Mouse (Mus musculus): ENCODE measurements around the gene Mvb12b. TPM values are rescaled to one million over a fixed set of nuclear protein-coding genes. Genes with fewer than 3 reads are reported as not detected.

Gene Mvb12b
- total and polyA plus RNA-seq, 2 experiments from 2014 or later = 68.1 to 155 TPM

GRCm38 (mm10) chr2:33870369-33871180, 17.2 kb downstream of the Mvb12b start:
- TF ChIP-seq CTCF (IDR thresholded peaks at IDR 0.05) = no peak
- 52% methylated on average over 17 of the region's 17 CpGs for WGBS
- no peak for DNase-seq (ENCODE audit: low spot score)

GRCm38 (mm10) chr2:33869689-33870343, 17.9 kb downstream of the Mvb12b start:
- no peak overlapping the region for H3K27ac ChIP-seq (ENCODE audit: low read depth, low read length)
- H3K4me2 ChIP-seq (ENCODE audit: low read depth, low read length, poor library complexity, severe bottlenecking) = no peak overlapping the region
- no peaks in the 10 kb centered on the region for H3K27me3 ChIP-seq (ENCODE audit: insufficient read depth, low read length)
- ATAC-seq (ENCODE audit: low FRiP score) (no peak), DNase-seq (ENCODE audit: low spot score) (no peak)
- no peak for TF ChIP-seq CTCF (IDR thresholded peaks at IDR 0.05)
- H3K9me3 ChIP-seq (ENCODE audit: low read length) = no peaks in the 10 kb centered on the region
- H3K36me3 ChIP-seq (ENCODE audit: insufficient read depth, low read length) = peaks cover 19% of the 10 kb centered on the region
- H3K4me1 ChIP-seq (ENCODE audit: insufficient read depth, low read length) = no peaks in the 10 kb centered on the region
- no peak overlapping the region for H3K4me3 ChIP-seq (ENCODE audit: low read depth, low read length)
- 76% methylated on average over 10 of the region's 10 CpGs for WGBS
- no peak overlapping the region for H3K9ac ChIP-seq (replicated peaks; ENCODE audit: low read length, poor library complexity, severe bottlenecking)

More at GRCm38 (mm10) chr2:33870369-33871180, 17.2 kb downstream of the Mvb12b start:
- no peak overlapping the region for H3K4me3 ChIP-seq (ENCODE audit: low read depth, low read length)
- ATAC-seq (ENCODE audit: low FRiP score) = no peak
- no peaks in the 10 kb centered on the region for H3K27me3 ChIP-seq (ENCODE audit: insufficient read depth, low read length)
- H3K9me3 ChIP-seq (ENCODE audit: low read length) = no peaks in the 10 kb centered on the region
- no peak overlapping the region for H3K4me2 ChIP-seq (ENCODE audit: low read depth, low read length, poor library complexity, severe bottlenecking)
- peaks cover 2% of the 10 kb centered on the region for H3K4me1 ChIP-seq (ENCODE audit: insufficient read depth, low read length)
- no peak overlapping the region for H3K9ac ChIP-seq (replicated peaks; ENCODE audit: low read length, poor library complexity, severe bottlenecking)
- H3K36me3 ChIP-seq (ENCODE audit: insufficient read depth, low read length) = peaks cover 19% of the 10 kb centered on the region
- no peak overlapping the region for H3K27ac ChIP-seq (ENCODE audit: low read depth, low read length)

- ATAC-seq (ENCODE audit: low FRiP score) (no peak), DNase-seq (ENCODE audit: low spot score) (no peak)
- Histone ChIP-seq H3K27ac (ENCODE audit: low read depth, low read length) (no peak overlapping the region), H3K9me3 (ENCODE audit: low read length) (no peaks in the 10 kb centered on the region), H3K9ac (replicated peaks; ENCODE audit: low read length, poor library complexity, severe bottlenecking) (no peak overlapping the region), H3K4me3 (ENCODE audit: low read depth, low read length) (no peak overlapping the region), H3K4me1 (ENCODE audit: insufficient read depth, low read length) (no peaks in the 10 kb centered on the region), H3K4me2 (ENCODE audit: low read depth, low read length, poor library complexity, severe bottlenecking) (no peak overlapping the region), H3K27me3 (ENCODE audit: insufficient read depth, low read length) (no peaks in the 10 kb centered on the region), H3K36me3 (ENCODE audit: insufficient read depth, low read length) (peaks cover 19% of the 10 kb centered on the region)
- TF ChIP-seq CTCF (IDR thresholded peaks at IDR 0.05) = no peak
- WGBS = 79% methylated on average over 5 of the region's 5 CpGs
These were observed 18.6 kb downstream of the Mvb12b start for GRCm38 (mm10) chr2:33868996-33869688.

GRCm38 (mm10) chr2:33868322-33868721, 19.4 kb downstream of the Mvb12b start:
- Histone ChIP-seq H3K9me3 (ENCODE audit: low read length) (no peaks in the 10 kb centered on the region), H3K27ac (ENCODE audit: low read depth, low read length) (no peak overlapping the region), H3K4me3 (ENCODE audit: low read depth, low read length) (no peak overlapping the region), H3K4me2 (ENCODE audit: low read depth, low read length, poor library complexity, severe bottlenecking) (no peak overlapping the region), H3K27me3 (ENCODE audit: insufficient read depth, low read length) (no peaks in the 10 kb centered on the region), H3K9ac (replicated peaks; ENCODE audit: low read length, poor library complexity, severe bottlenecking) (no peak overlapping the region), H3K36me3 (ENCODE audit: insufficient read depth, low read length) (peaks cover 11% of the 10 kb centered on the region), H3K4me1 (ENCODE audit: insufficient read depth, low read length) (no peaks in the 10 kb centered on the region)
- DNase-seq (ENCODE audit: low spot score) = no peak
- no peak for TF ChIP-seq CTCF (IDR thresholded peaks at IDR 0.05)
- WGBS = 79% methylated on average over 4 of the region's 4 CpGs
- no peak for ATAC-seq (ENCODE audit: low FRiP score)

- Histone ChIP-seq H3K4me3 (ENCODE audit: low read depth, low read length) (no peak overlapping the region), H3K4me2 (ENCODE audit: low read depth, low read length, poor library complexity, severe bottlenecking) (no peak overlapping the region), H3K9me3 (ENCODE audit: low read length) (no peaks in the 10 kb centered on the region), H3K36me3 (ENCODE audit: insufficient read depth, low read length) (no peaks in the 10 kb centered on the region), H3K27me3 (ENCODE audit: insufficient read depth, low read length) (no peaks in the 10 kb centered on the region), H3K9ac (replicated peaks; ENCODE audit: low read length, poor library complexity, severe bottlenecking) (no peak overlapping the region), H3K27ac (ENCODE audit: low read depth, low read length) (no peak overlapping the region), H3K4me1 (ENCODE audit: insufficient read depth, low read length) (no peaks in the 10 kb centered on the region)
- no peak for ATAC-seq (ENCODE audit: low FRiP score)
- TF ChIP-seq CTCF (IDR thresholded peaks at IDR 0.05) = no peak
- DNase-seq (ENCODE audit: low spot score) = no peak
- WGBS = 67% methylated on average over 2 of the region's 2 CpGs
These were observed 31.0 kb downstream of the Mvb12b start for GRCm38 (mm10) chr2:33856746-33857145.

Data from midbrain, postnatal 0 days (tissue).